ENCODE assay signal across 17 mouse cellular contexts in the genomic region with DNA sequence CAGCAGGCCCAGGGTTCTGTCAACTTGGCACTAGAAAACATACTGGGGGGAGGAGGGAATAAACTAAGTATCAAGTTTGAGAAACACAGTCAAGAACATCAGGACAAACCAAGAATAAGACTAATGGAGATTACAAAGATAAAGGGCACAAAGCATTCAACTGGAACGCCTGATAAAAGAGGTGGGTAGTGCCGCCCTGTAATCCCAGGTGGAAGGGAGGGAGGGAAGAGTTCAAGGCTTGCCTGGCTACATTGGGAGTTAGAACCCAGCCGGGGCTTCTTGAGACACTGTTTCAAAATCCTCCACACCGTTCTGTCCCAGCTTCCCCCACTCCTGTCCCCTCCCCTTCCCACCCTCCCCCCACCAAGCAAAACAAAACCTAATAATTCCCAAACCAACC.
"Had no signal": no experiment of that assay in that cellular context is flagged by ENCODE, and none has a peak within 500 bp of the region (broad histone marks: within the 10 kb centered on the region; RNA-seq: fewer than 3 reads in every experiment).

No protein-coding gene starts in this region.

- H3K9ac ChIP-seq: liver, embryonic 15.5 days; liver, postnatal 0 days; lung, embryonic 15.5 days; midbrain, embryonic 12.5 days; neural tube, embryonic 12.5 days; stomach, embryonic 15.5 days had no signal

- H3K27me3 ChIP-seq: liver, embryonic 15.5 days; lung, embryonic 15.5 days; megakaryocyte, embryonic 14.5 days; midbrain, embryonic 12.5 days; neural tube, embryonic 12.5 days; stomach, embryonic 15.5 days had no signal

- DNase-seq: liver, postnatal 0 days; lung, adult 2 months; lung, postnatal 14 days; lung, postnatal 36 days; midbrain, embryonic 14.5 days; right cerebral cortex, postnatal 14 days; thymus, adult 2 months; thymus, postnatal 25 days; thymus, postnatal 4 days had no signal

- H3K4me3 ChIP-seq: liver, embryonic 15.5 days; lung, embryonic 15.5 days; megakaryocyte, embryonic 14.5 days; midbrain, embryonic 12.5 days; neural tube, embryonic 12.5 days; stomach, embryonic 15.5 days had no signal

- H3K4me2 ChIP-seq: liver, embryonic 15.5 days; lung, embryonic 15.5 days; midbrain, embryonic 12.5 days; neural tube, embryonic 12.5 days; stomach, embryonic 15.5 days had no signal

- H3K36me3 ChIP-seq: liver, embryonic 15.5 days; lung, embryonic 15.5 days; midbrain, embryonic 12.5 days; neural tube, embryonic 12.5 days; stomach, embryonic 15.5 days had no signal

- H3K27ac ChIP-seq: liver, embryonic 15.5 days; lung, embryonic 15.5 days; macrophage; midbrain, embryonic 12.5 days; neural tube, embryonic 12.5 days; stomach, embryonic 15.5 days; stomach, postnatal 0 days had no signal

- H3K9me3 ChIP-seq: liver, embryonic 15.5 days; lung, embryonic 15.5 days; megakaryocyte, embryonic 14.5 days; midbrain, embryonic 12.5 days; neural tube, embryonic 12.5 days; stomach, embryonic 15.5 days had no signal
